Mouse (Mus musculus): Measurements from ENCODE around the gene Lrrc34. TPM values are rescaled to one million over a fixed set of nuclear protein-coding genes. Genes with fewer than 3 reads are reported as not detected.

Lrrc34 gene
- 0.45 and 1.1 TPM in 2 replicates for total RNA-seq (2017)

DNA sequence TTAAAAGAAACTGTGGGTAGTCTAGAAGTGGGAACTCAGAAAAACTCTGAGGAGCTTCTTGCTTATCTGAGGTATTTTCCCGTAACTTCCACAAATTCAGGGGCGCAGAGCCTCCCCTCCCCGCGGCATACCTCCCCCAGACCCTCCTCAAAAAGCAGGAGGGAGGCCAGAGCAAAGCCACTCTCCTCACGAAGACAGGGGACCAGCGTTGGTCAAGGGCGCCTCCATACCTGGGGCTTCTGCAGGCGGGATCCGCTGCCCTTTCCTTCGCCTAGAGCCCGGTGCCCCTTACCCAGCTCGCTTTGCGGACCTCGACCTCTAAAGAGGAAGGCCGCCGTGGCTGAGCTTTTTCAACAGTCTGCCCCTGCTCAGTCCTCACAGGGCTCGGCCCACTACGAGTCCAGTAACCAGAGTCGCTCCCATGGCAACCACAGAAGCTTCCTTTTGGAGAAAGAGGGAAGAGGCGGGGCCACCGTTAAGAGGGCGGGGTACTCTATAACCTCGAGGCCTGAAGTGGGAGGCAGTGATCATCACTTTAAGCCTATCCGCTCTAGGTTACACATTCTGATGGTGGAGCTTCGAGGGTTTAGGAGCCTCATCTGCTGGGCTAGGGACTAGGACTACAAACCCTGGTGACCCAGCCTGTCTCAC lies at the start of gene Lrrc34:
TSS of gene Lrrc34 (minus strand) at position 430 of the 651 bp plus-strand sequence.
- ATAC-seq (replicated peaks in 1 of 2; ENCODE audit: insufficient read depth in 1 of 2, low FRiP score in 2 of 2, low TSS enrichment in 1 of 2, low read depth in 1 of 2, poor library complexity in 2 of 2, severe bottlenecking in 2 of 2): peak; percentile 96 to 97

DNA sequence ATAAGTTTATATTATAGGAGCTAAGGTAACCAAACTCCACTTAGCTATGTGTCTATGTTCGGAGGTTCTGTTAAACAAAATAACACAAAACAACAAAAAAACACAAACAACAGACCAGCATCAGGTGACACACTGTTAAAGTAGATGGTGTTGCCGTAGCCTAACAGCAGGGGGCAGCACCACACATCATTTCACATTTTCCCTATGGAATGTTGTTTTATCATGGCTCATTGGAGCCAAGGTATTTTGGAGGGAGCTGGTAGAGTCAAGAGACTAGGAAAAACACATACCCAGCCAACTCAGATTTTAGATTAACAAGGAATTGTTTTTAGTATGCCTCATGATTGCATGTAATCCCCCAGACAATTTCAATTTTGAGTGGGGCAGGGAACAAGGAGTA lies 48.7 kb upstream of the Lrrc34 start:
- peak; percentile 46 to 51; a peak in 3 of 4 replicates for ATAC-seq (replicated peaks in 1 of 2; ENCODE audit: insufficient read depth in 1 of 2, low FRiP score in 2 of 2, low TSS enrichment in 1 of 2, low read depth in 1 of 2, poor library complexity in 2 of 2, severe bottlenecking in 2 of 2)

DNA sequence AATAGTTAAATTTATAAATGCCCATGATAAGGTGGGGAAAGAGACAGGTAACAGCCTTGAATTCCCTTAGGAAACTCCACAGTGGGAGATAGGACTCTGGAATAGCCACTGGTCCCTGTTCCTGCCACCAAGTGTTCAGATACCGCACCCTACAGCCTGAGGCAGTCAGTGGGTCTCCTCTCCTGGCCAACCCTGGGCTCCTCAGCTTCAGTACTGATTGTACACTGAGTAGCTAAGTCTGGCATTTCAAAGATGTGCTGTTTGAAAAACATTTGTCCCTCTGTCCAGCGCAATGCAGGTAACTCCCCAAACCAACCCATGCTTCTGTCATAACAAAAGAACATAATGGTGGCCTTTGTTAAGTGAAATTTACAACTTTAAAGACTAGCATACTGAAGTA lies 48.0 kb upstream of the Lrrc34 start:
- no peak for ATAC-seq (replicated peaks in 1 of 2; ENCODE audit: insufficient read depth in 1 of 2, low FRiP score in 2 of 2, low TSS enrichment in 1 of 2, low read depth in 1 of 2, poor library complexity in 2 of 2, severe bottlenecking in 2 of 2)

DNA sequence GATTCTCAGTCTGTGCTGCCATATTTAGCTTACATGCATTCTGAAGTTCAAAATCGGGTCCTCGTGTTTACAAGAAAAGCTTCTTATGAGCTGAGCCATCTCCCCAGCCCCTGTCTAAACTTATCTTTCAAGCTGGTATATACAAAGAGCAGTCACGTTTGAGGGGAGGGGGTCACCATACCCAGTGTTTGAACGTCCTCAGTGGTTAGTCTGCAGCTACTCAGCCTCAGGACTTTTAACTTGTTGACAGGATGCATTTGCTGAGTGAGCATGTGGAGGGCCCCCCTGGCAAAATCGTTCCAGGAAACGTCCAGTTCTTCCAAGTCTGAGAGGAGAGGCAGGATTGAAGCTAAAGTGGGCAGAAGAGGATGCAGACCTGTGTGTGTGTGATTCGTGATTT lies 43.3 kb upstream of the Lrrc34 start:
- ATAC-seq (replicated peaks in 1 of 2; ENCODE audit: insufficient read depth in 1 of 2, low FRiP score in 2 of 2, low TSS enrichment in 1 of 2, low read depth in 1 of 2, poor library complexity in 2 of 2, severe bottlenecking in 2 of 2): no peak

DNA sequence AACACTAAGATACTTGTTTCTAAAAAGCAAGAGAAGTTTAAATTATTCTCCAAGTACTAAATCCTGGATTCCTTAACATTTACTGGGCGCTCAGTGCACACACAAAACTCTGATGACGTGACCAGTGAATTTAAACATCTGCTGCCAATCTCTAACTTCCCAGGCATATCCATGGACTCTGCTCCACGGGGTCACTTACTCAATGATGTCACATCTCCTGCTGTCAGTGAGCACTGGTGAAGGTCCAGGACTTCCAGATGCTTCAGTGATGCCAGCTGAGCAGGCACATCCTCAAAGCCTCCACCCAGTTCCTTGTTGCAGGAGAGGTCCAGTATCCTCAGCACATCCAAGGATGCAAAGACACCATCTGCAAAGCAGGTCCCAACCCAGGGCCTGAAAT lies 39.5 kb upstream of the Lrrc34 start:
- ATAC-seq (replicated peaks in 1 of 2; ENCODE audit: insufficient read depth in 1 of 2, low FRiP score in 2 of 2, low TSS enrichment in 1 of 2, low read depth in 1 of 2, poor library complexity in 2 of 2, severe bottlenecking in 2 of 2): no peak

DNA sequence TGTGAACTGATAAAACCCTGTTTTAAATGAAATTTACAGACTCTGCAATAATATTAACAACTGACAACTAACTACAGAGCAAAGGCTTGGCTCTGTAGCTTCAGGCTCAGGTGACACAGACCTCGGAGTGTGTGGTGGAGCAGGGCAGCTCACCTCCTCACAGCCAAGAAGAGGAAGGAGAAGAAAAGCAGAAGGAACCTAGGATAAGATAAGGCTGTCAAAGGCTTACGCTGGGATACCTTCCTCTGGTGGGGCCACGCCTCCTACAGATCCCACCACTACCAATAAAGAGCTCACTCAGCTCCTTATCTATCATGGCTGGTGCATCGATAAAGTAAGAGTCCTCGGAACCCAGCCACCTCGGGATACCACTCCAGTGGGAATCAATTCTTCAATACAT lies 35.5 kb upstream of the Lrrc34 start:
- ATAC-seq (replicated peaks in 1 of 2; ENCODE audit: insufficient read depth in 1 of 2, low FRiP score in 2 of 2, low TSS enrichment in 1 of 2, low read depth in 1 of 2, poor library complexity in 2 of 2, severe bottlenecking in 2 of 2): peak; percentile 37 to 39; a peak in 1 of 4 replicates

DNA sequence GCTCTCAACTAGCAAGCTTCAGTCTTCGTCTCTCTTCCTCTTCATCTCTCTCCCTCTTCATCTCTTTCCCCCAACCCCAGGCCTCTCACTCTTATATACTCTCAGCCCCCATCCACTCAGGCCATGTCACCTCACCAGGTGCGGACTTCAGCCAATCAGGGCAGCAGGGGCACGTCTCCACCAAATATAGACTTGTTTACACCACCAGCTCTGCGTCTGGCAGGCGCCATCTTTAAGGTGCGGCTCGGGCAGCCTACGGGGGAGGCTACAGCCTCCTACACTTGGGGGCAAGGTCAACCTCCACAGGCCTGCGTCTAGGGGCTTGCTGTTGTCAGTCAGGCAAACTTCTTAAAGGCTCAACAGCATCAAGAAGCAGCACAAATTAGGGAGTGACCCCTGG lies 10.8 kb upstream of the Lrrc34 start:
- no peak for ATAC-seq (replicated peaks in 1 of 2; ENCODE audit: insufficient read depth in 1 of 2, low FRiP score in 2 of 2, low TSS enrichment in 1 of 2, low read depth in 1 of 2, poor library complexity in 2 of 2, severe bottlenecking in 2 of 2)

DNA sequence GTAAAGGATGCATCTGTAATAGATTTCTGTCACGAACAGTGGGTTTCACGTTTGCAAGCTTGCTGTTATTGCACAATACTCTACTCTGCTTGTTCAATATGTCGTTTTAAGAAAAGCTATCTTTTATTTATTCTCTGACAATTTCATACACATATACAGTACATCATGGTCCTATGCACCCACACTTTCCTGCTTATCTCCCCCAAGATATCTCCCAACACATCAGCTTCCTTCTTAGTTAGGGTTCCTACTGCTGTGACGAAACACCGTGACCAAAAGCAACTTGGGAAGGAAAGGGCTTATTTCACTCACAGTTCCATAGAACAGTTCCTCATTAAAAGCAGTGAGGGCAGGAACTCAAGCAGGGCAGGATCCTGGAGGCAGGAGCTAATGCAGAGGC lies 8.3 kb upstream of the Lrrc34 start:
- no peak for ATAC-seq (replicated peaks in 1 of 2; ENCODE audit: insufficient read depth in 1 of 2, low FRiP score in 2 of 2, low TSS enrichment in 1 of 2, low read depth in 1 of 2, poor library complexity in 2 of 2, severe bottlenecking in 2 of 2)

DNA sequence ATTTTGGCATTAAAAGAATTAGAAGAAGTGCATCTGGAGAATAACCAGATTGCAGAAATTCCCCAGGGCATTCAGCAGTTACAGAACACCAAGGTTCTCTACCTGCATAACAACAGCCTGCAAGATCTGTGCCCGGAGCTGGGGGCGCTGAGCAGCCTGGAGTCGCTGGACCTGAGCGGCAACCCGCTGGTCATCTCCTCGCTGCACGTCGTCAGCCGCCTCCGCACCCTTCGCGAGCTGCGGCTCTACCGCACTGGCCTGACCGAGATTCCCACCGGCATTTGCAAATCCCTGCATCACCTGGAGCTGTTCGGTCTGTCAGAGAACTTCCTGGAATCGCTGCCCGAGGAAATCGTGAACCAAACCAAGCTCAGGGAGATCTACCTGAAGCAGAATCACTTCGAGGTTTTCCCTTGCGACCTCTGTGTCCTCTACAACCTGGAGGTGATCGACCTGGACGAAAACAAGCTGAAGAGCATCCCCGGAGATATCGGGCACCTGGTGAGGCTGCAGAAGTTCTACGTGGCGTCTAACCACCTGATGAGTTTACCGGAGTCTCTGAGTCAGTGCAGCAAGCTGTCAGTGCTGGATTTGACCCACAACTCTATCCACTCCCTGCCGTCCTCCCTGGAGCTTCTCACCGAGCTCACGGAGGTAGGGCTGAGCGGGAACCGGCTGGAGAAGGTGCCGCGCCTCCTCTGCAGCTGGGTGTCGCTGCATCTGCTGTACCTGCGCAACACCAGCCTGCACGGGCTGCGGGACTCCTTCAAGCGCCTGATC lies 2.6 kb upstream of the Lrrc34 start:
- ATAC-seq (replicated peaks in 1 of 2; ENCODE audit: insufficient read depth in 1 of 2, low FRiP score in 2 of 2, low TSS enrichment in 1 of 2, low read depth in 1 of 2, poor library complexity in 2 of 2, severe bottlenecking in 2 of 2): peak in 1 of 2 experiments; percentile 38; a peak in 2 of 4 replicates

DNA sequence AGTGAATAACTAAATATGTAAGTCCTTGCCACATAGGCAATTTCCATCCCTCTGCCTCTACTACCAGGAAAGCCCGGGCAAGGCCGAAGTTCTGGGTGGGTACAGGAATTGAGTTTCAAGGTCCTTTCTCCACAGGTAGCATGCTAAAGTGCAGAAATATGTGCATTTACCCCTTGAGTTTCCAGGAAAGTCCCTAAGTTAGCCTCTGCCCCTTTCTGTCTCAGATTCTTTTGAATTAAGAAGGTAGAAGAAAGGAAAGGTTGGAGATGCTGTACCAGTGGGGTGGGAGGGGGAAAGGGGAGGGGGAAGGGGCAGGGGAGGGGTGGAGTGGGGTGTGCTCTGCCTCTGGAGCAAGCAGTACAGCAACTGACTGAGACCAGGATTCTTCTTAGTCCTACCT lies 797 bp upstream of the Lrrc34 start:
- no peak for ATAC-seq (replicated peaks in 1 of 2; ENCODE audit: insufficient read depth in 1 of 2, low FRiP score in 2 of 2, low TSS enrichment in 1 of 2, low read depth in 1 of 2, poor library complexity in 2 of 2, severe bottlenecking in 2 of 2)

DNA sequence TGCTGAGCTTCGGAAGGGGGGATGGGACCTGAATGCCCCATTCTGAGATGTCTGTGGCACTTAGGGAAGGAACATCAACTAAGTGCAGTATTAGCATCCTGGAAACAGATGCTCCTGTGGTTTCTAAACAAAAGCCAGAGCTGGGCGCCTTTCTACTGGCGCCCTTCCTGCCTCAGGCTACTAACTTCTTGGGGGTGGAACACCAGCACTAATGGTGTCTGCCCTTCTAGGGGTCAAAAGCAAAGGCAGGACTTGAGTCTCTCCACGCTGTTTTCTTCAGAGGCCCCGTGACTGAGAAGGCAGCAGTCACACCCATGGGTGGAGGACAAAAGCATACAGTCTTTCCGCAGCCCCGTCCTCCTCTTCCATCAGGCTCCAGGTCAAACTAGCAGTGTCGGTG lies 908 bp downstream of the Lrrc34 start:
- no peak for ATAC-seq (replicated peaks in 1 of 2; ENCODE audit: insufficient read depth in 1 of 2, low FRiP score in 2 of 2, low TSS enrichment in 1 of 2, low read depth in 1 of 2, poor library complexity in 2 of 2, severe bottlenecking in 2 of 2)

DNA sequence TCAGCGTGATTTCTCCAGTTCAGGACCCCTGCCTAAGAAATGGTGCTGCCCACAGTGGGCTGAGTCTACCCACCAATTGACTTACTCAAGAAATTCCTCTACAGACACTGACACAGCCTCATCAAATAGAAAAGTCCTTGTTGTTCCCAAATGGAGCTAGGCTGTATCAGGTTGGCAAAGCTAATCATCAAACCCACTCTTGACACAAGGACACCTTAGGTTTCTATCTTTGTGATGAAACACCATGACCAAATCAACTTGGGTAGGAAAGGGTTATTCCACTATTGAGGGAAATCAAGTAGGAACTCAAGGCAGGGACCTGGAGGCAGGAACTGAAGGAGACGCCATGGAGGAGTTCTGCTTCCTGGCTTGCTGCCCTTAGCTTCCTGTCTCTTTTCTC lies 3.5 kb downstream of the Lrrc34 start, which contains the start of gene Lrriq4:
TSS of gene Lrriq4 (plus strand) at position 301 of the 400 bp plus-strand sequence.
- ATAC-seq (replicated peaks in 1 of 2; ENCODE audit: insufficient read depth in 1 of 2, low FRiP score in 2 of 2, low TSS enrichment in 1 of 2, low read depth in 1 of 2, poor library complexity in 2 of 2, severe bottlenecking in 2 of 2): no peak

DNA sequence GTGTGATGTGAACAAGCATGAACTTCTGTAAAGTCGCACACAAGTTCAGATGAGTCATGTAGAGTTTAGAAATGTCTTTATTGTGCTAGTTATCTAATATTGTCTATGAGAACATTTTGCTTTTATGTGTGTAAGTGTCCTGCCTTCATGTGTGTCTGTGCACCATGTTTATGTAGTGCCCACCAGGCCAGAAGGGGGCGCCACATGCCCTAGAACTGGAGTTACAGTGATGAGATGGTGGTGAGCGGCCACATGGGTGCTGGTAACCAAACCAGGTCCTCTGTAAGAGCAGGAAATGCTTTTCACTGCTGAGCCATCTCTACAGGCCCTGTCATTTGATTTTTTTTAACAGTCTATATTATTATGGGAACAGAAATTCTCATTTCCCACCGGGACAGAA lies 12.0 kb downstream of the Lrrc34 start:
- no peak for ATAC-seq (replicated peaks in 1 of 2; ENCODE audit: insufficient read depth in 1 of 2, low FRiP score in 2 of 2, low TSS enrichment in 1 of 2, low read depth in 1 of 2, poor library complexity in 2 of 2, severe bottlenecking in 2 of 2)

DNA sequence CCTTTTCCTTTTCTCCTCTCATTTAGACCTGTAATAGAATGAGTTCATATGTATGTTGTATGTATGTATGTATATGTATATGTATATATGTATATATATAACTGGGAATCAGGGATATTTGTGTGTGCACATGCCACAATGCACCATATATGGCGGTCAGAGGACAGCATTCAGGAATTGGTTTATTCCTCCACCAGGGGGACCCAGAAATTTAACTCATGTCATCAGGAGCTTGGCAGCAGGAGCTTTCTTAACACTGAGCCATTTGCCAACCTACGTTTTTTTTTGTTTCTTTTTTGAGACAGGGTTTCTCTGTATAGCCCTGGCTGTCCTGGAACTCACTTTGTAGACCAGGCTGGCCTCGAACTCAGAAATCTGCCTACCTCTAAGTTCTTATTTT lies 14.0 kb downstream of the Lrrc34 start:
- no peak for ATAC-seq (replicated peaks in 1 of 2; ENCODE audit: insufficient read depth in 1 of 2, low FRiP score in 2 of 2, low TSS enrichment in 1 of 2, low read depth in 1 of 2, poor library complexity in 2 of 2, severe bottlenecking in 2 of 2)

DNA sequence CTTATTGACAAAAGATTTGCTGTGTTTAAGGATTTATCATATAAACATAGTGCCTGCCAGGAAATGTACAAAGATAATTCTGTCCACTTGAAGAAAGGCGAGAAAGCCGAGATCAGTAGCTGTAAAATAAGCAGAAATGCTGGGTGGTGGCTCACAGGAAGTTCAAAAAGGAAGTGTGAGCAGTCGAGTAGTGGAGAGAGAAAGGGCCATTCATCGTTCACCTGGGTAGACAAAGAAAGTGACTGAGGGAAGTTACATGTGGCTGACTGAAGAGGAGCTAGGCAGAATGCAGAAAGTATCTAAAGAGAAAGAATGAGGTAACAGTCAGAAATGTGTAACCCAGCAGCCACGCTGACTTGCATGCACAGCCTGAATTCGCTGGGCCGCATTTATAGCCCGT lies 27.5 kb downstream of the Lrrc34 start:
- ATAC-seq (replicated peaks in 1 of 2; ENCODE audit: insufficient read depth in 1 of 2, low FRiP score in 2 of 2, low TSS enrichment in 1 of 2, low read depth in 1 of 2, poor library complexity in 2 of 2, severe bottlenecking in 2 of 2): peak; percentile 56 to 68; a peak in 3 of 4 replicates

DNA sequence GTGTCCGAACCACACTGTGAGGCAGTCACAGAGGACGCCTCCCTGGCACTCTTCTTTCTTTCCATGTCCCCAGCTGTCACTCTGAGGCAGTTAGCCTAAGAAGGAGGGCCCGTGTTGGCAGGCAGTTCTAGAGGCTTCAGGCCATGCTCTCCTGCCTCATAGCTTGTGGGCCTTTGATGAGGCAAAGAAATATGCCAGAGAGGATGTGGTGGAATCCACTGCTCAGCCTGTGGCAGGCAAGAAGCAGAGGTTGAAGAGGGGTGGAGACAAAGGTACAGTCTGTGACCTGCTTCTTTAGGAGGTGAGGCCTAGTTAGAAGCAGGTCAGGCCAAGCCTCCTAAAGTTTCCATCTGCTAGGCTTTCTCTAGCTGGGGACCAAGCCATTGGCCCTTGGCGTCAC lies 36.7 kb downstream of the Lrrc34 start:
- ATAC-seq (replicated peaks in 1 of 2; ENCODE audit: insufficient read depth in 1 of 2, low FRiP score in 2 of 2, low TSS enrichment in 1 of 2, low read depth in 1 of 2, poor library complexity in 2 of 2, severe bottlenecking in 2 of 2): no peak

DNA sequence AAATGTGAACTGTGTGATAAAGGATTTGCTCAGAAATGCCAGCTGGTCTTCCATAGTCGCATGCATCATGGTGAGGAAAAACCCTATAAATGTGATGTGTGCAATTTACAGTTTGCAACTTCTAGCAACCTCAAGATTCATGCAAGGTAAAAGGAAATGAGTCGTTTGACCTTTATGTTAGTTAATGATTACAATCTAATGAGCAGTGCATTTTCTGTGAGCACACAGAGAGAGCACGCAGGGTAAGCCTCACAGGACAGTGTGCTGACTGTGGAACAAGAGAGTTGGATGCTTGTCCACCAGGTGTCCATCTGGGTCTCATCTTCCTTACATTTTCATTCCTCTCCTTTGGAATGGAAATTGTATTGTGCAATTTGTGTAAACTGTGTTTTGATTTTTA lies 38.7 kb downstream of the Lrrc34 start:
- no peak for ATAC-seq (replicated peaks in 1 of 2; ENCODE audit: insufficient read depth in 1 of 2, low FRiP score in 2 of 2, low TSS enrichment in 1 of 2, low read depth in 1 of 2, poor library complexity in 2 of 2, severe bottlenecking in 2 of 2)

DNA sequence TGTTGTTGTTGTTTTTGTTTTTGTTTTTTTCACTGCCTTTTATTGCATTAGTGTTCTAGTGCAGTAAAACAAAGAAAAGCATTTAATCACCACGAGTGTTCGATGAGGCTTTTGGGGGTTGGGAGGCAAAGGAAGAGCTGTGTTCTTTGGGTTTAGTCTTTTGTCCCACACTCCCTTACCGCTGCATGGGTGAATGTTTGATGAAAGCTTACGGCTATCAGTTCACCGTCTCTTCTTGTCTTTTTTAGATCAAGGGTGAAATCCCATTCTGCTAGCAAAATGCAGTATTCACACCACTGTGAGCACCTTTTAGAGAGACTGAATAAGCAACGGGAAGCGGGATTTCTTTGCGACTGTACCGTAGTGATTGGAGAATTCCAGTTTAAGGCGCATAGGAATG lies 44.4 kb downstream of the Lrrc34 start:
- ATAC-seq (replicated peaks in 1 of 2; ENCODE audit: insufficient read depth in 1 of 2, low FRiP score in 2 of 2, low TSS enrichment in 1 of 2, low read depth in 1 of 2, poor library complexity in 2 of 2, severe bottlenecking in 2 of 2): no peak

DNA sequence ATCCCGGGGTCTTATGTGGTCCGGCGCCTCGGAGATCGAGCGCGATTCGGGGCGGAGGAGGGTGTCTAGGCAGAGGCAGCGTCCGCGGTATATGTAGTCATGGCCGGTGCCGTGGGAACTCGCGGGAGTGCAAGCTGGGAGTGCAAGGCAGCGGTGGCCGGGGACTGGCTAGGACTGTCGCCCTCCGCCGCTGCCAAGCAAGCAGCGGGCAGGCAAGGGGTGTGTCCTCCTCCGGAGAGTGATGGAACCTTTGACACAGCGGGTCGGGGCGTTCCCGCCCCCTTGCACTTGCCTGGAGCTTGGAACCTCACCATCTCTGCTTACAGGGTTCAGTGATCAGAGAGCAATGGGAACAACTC lies 45.0 kb downstream of the Lrrc34 start:
- peak; percentile 43 to 63 for ATAC-seq (replicated peaks in 1 of 2; ENCODE audit: insufficient read depth in 1 of 2, low FRiP score in 2 of 2, low TSS enrichment in 1 of 2, low read depth in 1 of 2, poor library complexity in 2 of 2, severe bottlenecking in 2 of 2)

Data from hematopoietic stem cell, adult 5-6 weeks (primary cell).